Mouse (Mus musculus) liver, embryonic 15.5 days (tissue): ENCODE measurements around the gene Bcl9l. TPM values are rescaled to one million over a fixed set of nuclear protein-coding genes. Genes with fewer than 3 reads are reported as not detected.

Source experiments
- ATAC-seq: fragments of 200-750 bp; cut with Nextera tagmentation; 2 replicates; pipeline ENCODE4 v1.8.0; 2017; ENCODE audit warnings: moderate number of reproducible peaks, mild to moderate bottlenecking, moderate library complexity; ENCODE audit not compliant: insufficient read depth
- H3K27ac ChIP-seq: fragments of 300-500 bp; sonication (generic); replicated peaks from 2 replicates; pipeline ENCODE4 v1.5.1; 2015; ENCODE audit warnings: mild to moderate bottlenecking, inconsistent platforms
- H3K27me3 ChIP-seq: fragments of 300-500 bp; sonication (generic); 2 replicates; pipeline ENCODE4 v1.6.1; 2015; ENCODE audit warnings: mild to moderate bottlenecking, inconsistent platforms
- H3K36me3 ChIP-seq: fragments of 300-500 bp; sonication (generic); replicated peaks from 2 replicates; pipeline ENCODE4 v1.6.1; 2015; ENCODE audit warnings: moderate library complexity, mild to moderate bottlenecking, inconsistent platforms
- H3K4me1 ChIP-seq: fragments of 300-500 bp; sonication (generic); replicated peaks from 2 replicates; pipeline ENCODE4 v1.6.1; 2015; ENCODE audit warnings: inconsistent platforms
- H3K4me2 ChIP-seq: fragments of 300-500 bp; sonication (generic); 2 replicates; pipeline ENCODE4 v1.6.1; 2015; ENCODE audit warnings: moderate library complexity, mild to moderate bottlenecking, inconsistent platforms
- H3K4me3 ChIP-seq: fragments of 300-500 bp; sonication (generic); replicated peaks from 2 replicates; pipeline ENCODE4 v1.5.1; 2015; ENCODE audit warnings: mild to moderate bottlenecking, inconsistent platforms
- H3K9ac ChIP-seq: fragments of 300-500 bp; sonication (generic); 2 replicates; pipeline ENCODE4 v1.6.1; 2015; ENCODE audit warnings: moderate library complexity, mild to moderate bottlenecking, inconsistent platforms
- H3K9me3 ChIP-seq: fragments of 300-500 bp; sonication (generic); replicated peaks from 2 replicates; pipeline ENCODE4 v1.6.1; 2016; ENCODE audit warnings: inconsistent platforms
- WGBS: fragments of 180-500 bp; shearing (Covaris S2); methylation state at CpG from one replicate; pipeline ENCODE4 v1.1.7; 2015; ENCODE audit warnings: mixed read lengths; ENCODE audit not compliant: insufficient replicate concordance; 5-methylcytosine and 5-hydroxymethylcytosine counted together
- polyA plus RNA-seq: library from polyadenylated mRNA; unstranded; fragments of >200 nt; fragmentation: Nextera tagmentation; extraction: Ambion mirVana; gene quantifications from 2 replicates; pipeline ENCODE4 v1.2.1, GENCODE M21; 2015

Gene Bcl9l
- polyA plus RNA-seq, 1 experiment from 2014 or later = 1.9 TPM

- Histone ChIP-seq H3K4me2 (no peak overlapping the region), H3K27me3 (peaks cover 23% of the 10 kb centered on the region), H3K36me3 (no peaks in the 10 kb centered on the region), H3K4me1 (peaks cover 12% of the 10 kb centered on the region), H3K27ac (no peak overlapping the region), H3K9me3 (no peaks in the 10 kb centered on the region), H3K4me3 (no peak overlapping the region), H3K9ac (no peak overlapping the region)
- 39% methylated on average over 3 of the region's 3 CpGs for WGBS
- ATAC-seq = no peak
Measured at GRCm38 (mm10) chr9:44473184-44473583, 9.4 kb upstream of the Bcl9l start.

- Histone ChIP-seq H3K27me3 (peaks cover 25% of the 10 kb centered on the region), H3K4me2 (no peak overlapping the region), H3K9ac (no peak overlapping the region), H3K4me3 (no peak overlapping the region), H3K36me3 (no peaks in the 10 kb centered on the region), H3K9me3 (no peaks in the 10 kb centered on the region), H3K27ac (no peak overlapping the region), H3K4me1 (peaks cover 24% of the 10 kb centered on the region)
- WGBS = 34% methylated on average over 1 of the region's 1 CpGs
- no peak for ATAC-seq
Measured at GRCm38 (mm10) chr9:44474327-44474726, 8.3 kb upstream of the Bcl9l start.

- Histone ChIP-seq H3K9ac (no peak overlapping the region), H3K9me3 (no peaks in the 10 kb centered on the region), H3K27me3 (peaks cover 40% of the 10 kb centered on the region), H3K4me2 (no peak overlapping the region), H3K4me1 (peaks cover 31% of the 10 kb centered on the region), H3K4me3 (no peak overlapping the region), H3K27ac (no peak overlapping the region), H3K36me3 (no peaks in the 10 kb centered on the region)
- no peak for ATAC-seq
- WGBS = 72% methylated on average over 3 of the region's 3 CpGs
Measured at GRCm38 (mm10) chr9:44475936-44476335, 6.7 kb upstream of the Bcl9l start.

- H3K4me2 ChIP-seq = peak overlapping the region; percentile 81
- H3K4me1 ChIP-seq = peaks cover 38% of the 10 kb centered on the region
- no peak overlapping the region for H3K9ac ChIP-seq
- H3K27me3 ChIP-seq = peaks cover 54% of the 10 kb centered on the region
- H3K4me3 ChIP-seq = peak overlapping the region; percentile 53
- H3K36me3 ChIP-seq = no peaks in the 10 kb centered on the region
- H3K9me3 ChIP-seq = no peaks in the 10 kb centered on the region
- WGBS = 3% methylated on average over 24 of the region's 24 CpGs
- H3K27ac ChIP-seq = no peak overlapping the region
- ATAC-seq = no peak
Measured at GRCm38 (mm10) chr9:44477339-44478228, 5.0 kb upstream of the Bcl9l start.

- H3K4me2 ChIP-seq = peak overlapping the region; percentile 81
- WGBS = under 1% methylated on average over 23 of the region's 27 CpGs
- peak overlapping the region; percentile 53 for H3K4me3 ChIP-seq
- no peak for ATAC-seq
- peak overlapping the region; percentile 40; the same call in 1 of the 2 replicates for H3K9ac ChIP-seq
- peaks cover 62% of the 10 kb centered on the region for H3K27me3 ChIP-seq
- H3K27ac ChIP-seq = peak overlapping the region; percentile 49; the same call in 1 of the 2 replicates
- H3K36me3 ChIP-seq = no peaks in the 10 kb centered on the region
- H3K9me3 ChIP-seq = no peaks in the 10 kb centered on the region
- H3K4me1 ChIP-seq = peaks cover 39% of the 10 kb centered on the region
Measured at GRCm38 (mm10) chr9:44478229-44478921, 4.2 kb upstream of the Bcl9l start.

- Histone ChIP-seq H3K4me1 (peaks cover 39% of the 10 kb centered on the region), H3K9me3 (no peaks in the 10 kb centered on the region), H3K4me3 (peak overlapping the region; percentile 53), H3K9ac (peak overlapping the region; percentile 40; the same call in 1 of the 2 replicates), H3K27me3 (peaks cover 69% of the 10 kb centered on the region), H3K36me3 (no peaks in the 10 kb centered on the region), H3K4me2 (peak overlapping the region; percentile 81), H3K27ac (peak overlapping the region; percentile 49; the same call in 1 of the 2 replicates)
- under 1% methylated on average over 29 of the region's 29 CpGs for WGBS
- ATAC-seq = no peak
Measured at GRCm38 (mm10) chr9:44478959-44479605, 3.5 kb upstream of the Bcl9l start.

- peaks cover 76% of the 10 kb centered on the region for H3K27me3 ChIP-seq
- WGBS = under 1% methylated on average over 26 of the region's 26 CpGs
- ATAC-seq = peak; percentile 22
- peak overlapping the region; percentile 81 for H3K4me2 ChIP-seq
- no peaks in the 10 kb centered on the region for H3K9me3 ChIP-seq
- no peak overlapping the region for H3K27ac ChIP-seq
- H3K4me1 ChIP-seq = peaks cover 42% of the 10 kb centered on the region
- H3K9ac ChIP-seq = no peak overlapping the region
- H3K36me3 ChIP-seq = no peaks in the 10 kb centered on the region
- peak overlapping the region; percentile 53 for H3K4me3 ChIP-seq
Measured at GRCm38 (mm10) chr9:44479628-44480428, 2.8 kb upstream of the Bcl9l start.

GRCm38 (mm10) chr9:44482112-44482511, 513 bp upstream of the Bcl9l start:
- Histone ChIP-seq H3K4me2 (peak overlapping the region; percentile 73), H3K27ac (peak overlapping the region; percentile 69; the same call in 1 of the 2 replicates), H3K36me3 (no peaks in the 10 kb centered on the region), H3K9ac (0 out of 2 replicates have a peak overlapping the region, but pooled peaks have one; percentile 63), H3K4me3 (peak overlapping the region; percentile 66), H3K4me1 (peaks cover 53% of the 10 kb centered on the region), H3K27me3 (peaks cover 79% of the 10 kb centered on the region), H3K9me3 (no peaks in the 10 kb centered on the region)
- 14% methylated on average over 3 of the region's 3 CpGs for WGBS
- no peak for ATAC-seq

GRCm38 (mm10) chr9:44483041-44483509, 450 bp downstream of the Bcl9l start:
- peaks cover 71% of the 10 kb centered on the region for H3K27me3 ChIP-seq
- H3K36me3 ChIP-seq = no peaks in the 10 kb centered on the region
- peak overlapping the region; percentile 69 for H3K27ac ChIP-seq
- peak overlapping the region; percentile 63 for H3K9ac ChIP-seq
- no peak for ATAC-seq
- H3K9me3 ChIP-seq = no peaks in the 10 kb centered on the region
- peak overlapping the region; percentile 73 for H3K4me2 ChIP-seq
- H3K4me3 ChIP-seq = peak overlapping the region; percentile 66
- under 1% methylated on average over 39 of the region's 39 CpGs for WGBS
- peaks cover 46% of the 10 kb centered on the region for H3K4me1 ChIP-seq

- no peak for ATAC-seq
- WGBS = under 1% methylated on average over 12 of the region's 12 CpGs
- no peaks in the 10 kb centered on the region for H3K36me3 ChIP-seq
- peak overlapping the region; percentile 69; the same call in 1 of the 2 replicates for H3K27ac ChIP-seq
- H3K4me2 ChIP-seq = peak overlapping the region; percentile 73
- H3K4me1 ChIP-seq = peaks cover 46% of the 10 kb centered on the region
- peaks cover 66% of the 10 kb centered on the region for H3K27me3 ChIP-seq
- no peaks in the 10 kb centered on the region for H3K9me3 ChIP-seq
- H3K4me3 ChIP-seq = peak overlapping the region; percentile 66
- H3K9ac ChIP-seq = peak overlapping the region; percentile 63; the same call in 1 of the 2 replicates
Measured at GRCm38 (mm10) chr9:44483510-44484044, 952 bp downstream of the Bcl9l start.
